Mouse (Mus musculus): ENCODE measurements around the gene Gimap4. TPM values are rescaled to one million over a fixed set of nuclear protein-coding genes. Genes with fewer than 3 reads are reported as not detected.

Gimap4 gene
- polyA plus RNA-seq (2016; fragmentation: Nextera tagmentation; extraction: Ambion mirVana): 7.0 and 9.0 TPM in 2 replicates

- no peaks in the 10 kb centered on the region for H3K36me3 ChIP-seq
- no peak within 1 kb of the TSS for H3K9ac ChIP-seq
- 71% methylated on average over 5 of the region's 5 CpGs for WGBS
- no peak within 1 kb of the TSS for H3K4me3 ChIP-seq
- H3K4me2 ChIP-seq (replicated peaks): no peak within 1 kb of the TSS
- H3K27ac ChIP-seq: no peak within 1 kb of the TSS
- no peaks in the 10 kb centered on the region for H3K4me1 ChIP-seq
- H3K27me3 ChIP-seq: no peaks in the 10 kb centered on the region
- H3K9me3 ChIP-seq: no peaks in the 10 kb centered on the region
- no peak for ATAC-seq (ENCODE audit: insufficient number of reproducible peaks, insufficient read depth, low FRiP score, low TSS enrichment)
Observed at GRCm38 (mm10) chr6:48684319-48684718, at the start of gene Gimap4. TSS of gene Gimap4 (plus strand) at chr6:48684549.

- ATAC-seq (ENCODE audit: insufficient number of reproducible peaks, insufficient read depth, low FRiP score, low TSS enrichment): no peak
- 84% methylated on average over 2 of the region's 2 CpGs for WGBS
- no peak overlapping the region for H3K27ac ChIP-seq
Observed at GRCm38 (mm10) chr6:48635105-48635504, 49.2 kb upstream of the Gimap4 start.

GRCm38 (mm10) chr6:48636515-48636914, 47.8 kb upstream of the Gimap4 start:
- no peaks in the 10 kb centered on the region for H3K36me3 ChIP-seq
- no peaks in the 10 kb centered on the region for H3K27me3 ChIP-seq
- no peaks in the 10 kb centered on the region for H3K9me3 ChIP-seq
- no peak overlapping the region for H3K4me2 ChIP-seq (replicated peaks)
- no peak for ATAC-seq (ENCODE audit: insufficient number of reproducible peaks, insufficient read depth, low FRiP score, low TSS enrichment)
- H3K4me3 ChIP-seq: no peak overlapping the region
- no peaks in the 10 kb centered on the region for H3K4me1 ChIP-seq
- no peak overlapping the region for H3K27ac ChIP-seq
- WGBS: 32% methylated on average over 6 of the region's 6 CpGs
- H3K9ac ChIP-seq: no peak overlapping the region

More at GRCm38 (mm10) chr6:48635105-48635504, 49.2 kb upstream of the Gimap4 start:
- Histone ChIP-seq H3K4me3 (no peak overlapping the region), H3K4me1 (no peaks in the 10 kb centered on the region), H3K27me3 (peaks cover 3% of the 10 kb centered on the region; the same call in 1 of the 2 replicates), H3K36me3 (no peaks in the 10 kb centered on the region), H3K9me3 (no peaks in the 10 kb centered on the region), H3K4me2 (replicated peaks) (no peak overlapping the region), H3K9ac (no peak overlapping the region)

- no peak overlapping the region for H3K27ac ChIP-seq
- no peaks in the 10 kb centered on the region for H3K27me3 ChIP-seq
- no peaks in the 10 kb centered on the region for H3K36me3 ChIP-seq
- H3K4me2 ChIP-seq (replicated peaks): no peak overlapping the region
- no peaks in the 10 kb centered on the region for H3K9me3 ChIP-seq
- H3K9ac ChIP-seq: no peak overlapping the region
- no peaks in the 10 kb centered on the region for H3K4me1 ChIP-seq
- no peak for ATAC-seq (ENCODE audit: insufficient number of reproducible peaks, insufficient read depth, low FRiP score, low TSS enrichment)
- WGBS: 60% methylated on average over 6 of the region's 6 CpGs
- H3K4me3 ChIP-seq: no peak overlapping the region
Observed at GRCm38 (mm10) chr6:48637811-48638500, 46.4 kb upstream of the Gimap4 start.

DNA sequence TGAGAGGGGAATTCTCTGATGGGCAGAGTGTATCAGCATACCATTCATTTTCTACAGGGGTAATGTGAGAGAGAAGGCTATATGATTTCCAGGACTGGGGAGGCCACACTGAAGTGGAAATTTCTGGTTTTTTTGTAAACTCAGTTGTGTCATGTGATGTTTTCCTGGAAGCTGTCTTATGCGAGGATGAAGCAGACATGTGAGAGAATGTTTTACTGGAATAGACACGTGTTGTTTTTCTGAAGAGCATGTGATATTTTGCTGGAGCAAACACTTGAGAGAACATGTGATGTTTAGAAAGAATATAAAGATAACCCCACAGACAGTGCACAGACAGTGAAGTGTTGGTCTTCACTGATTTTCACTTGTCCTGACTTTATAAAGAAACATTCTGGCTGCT, 45.8 kb upstream of the Gimap4 start:
- Histone ChIP-seq H3K4me2 (replicated peaks) (no peak overlapping the region), H3K27me3 (no peaks in the 10 kb centered on the region), H3K36me3 (no peaks in the 10 kb centered on the region), H3K4me3 (no peak overlapping the region), H3K4me1 (no peaks in the 10 kb centered on the region), H3K9me3 (no peaks in the 10 kb centered on the region), H3K27ac (no peak overlapping the region), H3K9ac (no peak overlapping the region)
- ATAC-seq (ENCODE audit: insufficient number of reproducible peaks, insufficient read depth, low FRiP score, low TSS enrichment): no peak
- 72% methylated on average over 2 of the region's 2 CpGs for WGBS

GRCm38 (mm10) chr6:48641391-48641790, 43.0 kb upstream of the Gimap4 start:
- Histone ChIP-seq H3K4me3 (no peak overlapping the region), H3K4me1 (no peaks in the 10 kb centered on the region), H3K9me3 (no peaks in the 10 kb centered on the region), H3K9ac (no peak overlapping the region), H3K27me3 (no peaks in the 10 kb centered on the region), H3K4me2 (replicated peaks) (no peak overlapping the region), H3K36me3 (no peaks in the 10 kb centered on the region), H3K27ac (no peak overlapping the region)
- ATAC-seq (ENCODE audit: insufficient number of reproducible peaks, insufficient read depth, low FRiP score, low TSS enrichment): no peak
- 66% methylated on average over 6 of the region's 6 CpGs for WGBS

DNA sequence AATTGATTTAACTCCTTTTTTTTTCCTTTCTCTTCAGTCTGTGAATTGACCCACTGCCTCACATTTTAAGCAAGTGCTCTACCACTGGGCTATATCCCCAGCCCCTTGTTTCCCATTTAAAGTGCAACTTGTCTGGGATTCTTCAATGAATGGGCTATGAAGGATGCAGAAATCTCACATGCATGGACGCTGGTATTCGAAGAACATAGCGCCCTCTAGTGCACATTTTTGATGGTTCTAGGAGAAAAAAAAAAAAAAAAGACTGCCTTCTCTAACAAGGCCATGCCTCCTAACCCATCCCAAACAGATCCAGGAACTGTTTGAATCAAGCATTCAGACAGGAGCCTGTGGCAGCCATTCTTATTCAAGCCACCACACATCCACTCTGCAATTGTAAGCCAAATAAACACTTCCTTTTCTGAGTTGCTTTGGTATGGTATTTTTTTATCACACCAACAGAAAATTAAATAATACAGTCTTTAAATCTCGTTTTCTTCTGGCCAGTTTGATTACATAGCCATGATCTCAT, 41.5 kb upstream of the Gimap4 start:
- Histone ChIP-seq H3K36me3 (no peaks in the 10 kb centered on the region), H3K4me3 (no peak overlapping the region), H3K4me1 (no peaks in the 10 kb centered on the region), H3K27me3 (no peaks in the 10 kb centered on the region), H3K9ac (no peak overlapping the region), H3K4me2 (replicated peaks) (no peak overlapping the region), H3K27ac (no peak overlapping the region), H3K9me3 (no peaks in the 10 kb centered on the region)
- 22% methylated on average over 4 of the region's 4 CpGs for WGBS
- ATAC-seq (ENCODE audit: insufficient number of reproducible peaks, insufficient read depth, low FRiP score, low TSS enrichment): no peak

DNA sequence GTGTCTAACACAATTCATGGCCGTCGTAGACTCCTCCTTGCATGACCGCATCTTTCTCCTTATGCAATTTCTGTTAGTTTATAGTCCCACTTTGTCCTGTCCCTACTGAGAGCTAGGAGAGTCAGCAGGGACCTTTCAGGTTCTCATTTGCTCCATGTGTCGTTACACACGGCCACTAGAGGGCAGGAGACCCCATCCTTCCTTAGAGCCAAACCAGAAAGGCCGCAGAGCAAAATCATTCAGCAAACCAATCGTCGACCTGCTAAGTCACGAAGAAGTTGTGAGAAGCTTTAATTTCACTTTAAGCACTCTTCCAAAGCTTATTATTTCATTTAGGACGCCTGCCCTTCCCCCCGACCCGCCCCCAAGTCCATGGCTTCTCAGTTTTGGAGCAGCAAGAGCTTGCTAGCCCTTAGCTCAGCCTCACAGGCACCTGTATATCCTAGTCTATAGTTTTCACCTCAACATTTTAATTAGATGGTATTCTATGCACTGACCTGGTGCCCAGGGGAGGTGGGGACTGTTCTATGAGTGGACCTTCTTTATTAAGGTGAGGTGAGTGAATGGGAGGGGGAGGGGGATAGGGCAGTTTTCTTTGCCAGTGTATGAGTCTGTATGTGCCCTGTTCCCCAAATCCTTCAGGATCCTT, 38.6 kb upstream of the Gimap4 start:
- Histone ChIP-seq H3K9ac (no peak overlapping the region), H3K36me3 (no peaks in the 10 kb centered on the region), H3K9me3 (no peaks in the 10 kb centered on the region), H3K4me2 (replicated peaks) (no peak overlapping the region), H3K4me1 (no peaks in the 10 kb centered on the region), H3K27me3 (no peaks in the 10 kb centered on the region), H3K27ac (no peak overlapping the region), H3K4me3 (no peak overlapping the region)
- WGBS: 13% methylated on average over 12 of the region's 12 CpGs
- no peak for ATAC-seq (ENCODE audit: insufficient number of reproducible peaks, insufficient read depth, low FRiP score, low TSS enrichment)

DNA sequence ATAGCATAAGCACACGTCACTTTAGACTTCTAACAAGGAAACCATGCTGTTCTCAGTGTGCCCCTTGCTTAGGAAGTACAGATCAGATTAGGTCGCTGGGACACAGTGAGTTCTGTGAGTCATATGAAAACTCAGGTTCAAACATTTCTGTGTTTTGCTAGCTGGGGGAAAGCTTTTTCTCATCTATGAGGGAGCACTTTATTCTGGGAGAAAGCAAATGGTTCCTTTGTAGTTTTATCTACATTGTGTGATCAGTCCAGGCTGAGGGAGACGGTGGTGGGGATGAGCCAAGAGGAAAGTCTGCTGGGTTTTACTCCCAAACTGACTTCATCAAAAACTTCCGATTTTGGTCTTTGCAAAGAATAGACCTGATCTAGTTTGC, 38.0 kb upstream of the Gimap4 start:
- H3K27ac ChIP-seq: no peak overlapping the region
- H3K4me2 ChIP-seq (replicated peaks): no peak overlapping the region
- no peak overlapping the region for H3K4me3 ChIP-seq
- H3K36me3 ChIP-seq: no peaks in the 10 kb centered on the region
- ATAC-seq (ENCODE audit: insufficient number of reproducible peaks, insufficient read depth, low FRiP score, low TSS enrichment): no peak
- H3K4me1 ChIP-seq: no peaks in the 10 kb centered on the region
- H3K9me3 ChIP-seq: no peaks in the 10 kb centered on the region
- 84% methylated on average over 4 of the region's 4 CpGs for WGBS
- no peak overlapping the region for H3K9ac ChIP-seq
- no peaks in the 10 kb centered on the region for H3K27me3 ChIP-seq

DNA sequence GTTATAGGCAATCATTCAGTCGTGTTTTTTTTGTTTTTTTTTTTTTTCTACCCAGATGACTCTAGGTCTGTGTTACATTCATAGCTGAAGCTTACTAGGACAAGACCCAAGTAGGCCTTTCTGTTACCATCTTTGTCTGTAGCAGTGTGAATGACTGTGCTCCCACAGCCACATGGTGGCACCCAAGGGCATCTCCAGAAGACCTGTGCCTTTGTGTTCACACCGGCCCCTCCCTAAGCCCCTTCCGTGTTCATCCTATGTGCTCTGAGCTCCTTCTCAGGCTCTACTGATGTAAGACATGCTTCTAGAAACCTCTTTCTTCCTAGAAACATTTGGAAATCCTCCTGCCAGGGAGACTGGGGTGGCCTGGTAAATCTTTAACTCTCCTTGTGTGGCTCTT, 37.4 kb upstream of the Gimap4 start, which contains the start of gene Gimap8:
TSS of gene Gimap8 (plus strand) at position 240 of the 400 bp plus-strand sequence.
- H3K27me3 ChIP-seq: no peaks in the 10 kb centered on the region
- no peak for ATAC-seq (ENCODE audit: insufficient number of reproducible peaks, insufficient read depth, low FRiP score, low TSS enrichment)
- no peaks in the 10 kb centered on the region for H3K9me3 ChIP-seq
- H3K4me1 ChIP-seq: no peaks in the 10 kb centered on the region
- no peaks in the 10 kb centered on the region for H3K36me3 ChIP-seq
- no peak within 1 kb of the TSS for H3K9ac ChIP-seq
- H3K27ac ChIP-seq: no peak within 1 kb of the TSS
- H3K4me2 ChIP-seq (replicated peaks): no peak within 1 kb of the TSS
- H3K4me3 ChIP-seq: no peak within 1 kb of the TSS
- WGBS: 44% methylated on average over 3 of the region's 3 CpGs

DNA sequence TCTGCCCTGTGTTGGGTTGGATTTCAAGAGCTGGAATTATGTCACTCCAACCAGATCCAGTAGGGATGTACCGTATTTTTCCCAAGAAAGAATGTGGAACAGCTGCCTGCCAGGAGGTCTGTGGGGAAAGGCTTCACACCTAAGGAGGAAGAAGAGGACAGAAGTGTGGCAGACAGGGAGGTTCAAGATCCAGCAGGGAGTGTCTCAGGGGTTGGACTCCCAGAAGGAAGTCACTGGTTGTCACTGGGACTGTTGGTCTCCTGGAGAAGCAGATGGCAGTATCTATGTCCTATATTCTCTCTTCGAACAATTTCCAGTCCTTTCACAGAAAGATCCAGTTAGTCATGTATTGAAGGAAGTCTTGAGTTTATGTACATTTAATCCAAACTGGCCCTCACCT, 36.7 kb upstream of the Gimap4 start:
- no peak for ATAC-seq (ENCODE audit: insufficient number of reproducible peaks, insufficient read depth, low FRiP score, low TSS enrichment)
- no peaks in the 10 kb centered on the region for H3K9me3 ChIP-seq

GRCm38 (mm10) chr6:48648779-48649178, 35.6 kb upstream of the Gimap4 start:
- no peaks in the 10 kb centered on the region for H3K9me3 ChIP-seq
- H3K27ac ChIP-seq: no peak overlapping the region
- no peaks in the 10 kb centered on the region for H3K27me3 ChIP-seq
- 87% methylated on average over 4 of the region's 4 CpGs for WGBS
- H3K4me3 ChIP-seq: no peak overlapping the region
- H3K9ac ChIP-seq: no peak overlapping the region
- no peaks in the 10 kb centered on the region for H3K36me3 ChIP-seq
- H3K4me2 ChIP-seq (replicated peaks): no peak overlapping the region
- no peak for ATAC-seq (ENCODE audit: insufficient number of reproducible peaks, insufficient read depth, low FRiP score, low TSS enrichment)
- H3K4me1 ChIP-seq: no peaks in the 10 kb centered on the region

More for the DNA sequence above, 36.7 kb upstream of the Gimap4 start:
- Histone ChIP-seq H3K27me3 (no peaks in the 10 kb centered on the region), H3K27ac (no peak overlapping the region), H3K4me2 (replicated peaks) (no peak overlapping the region), H3K9ac (no peak overlapping the region), H3K36me3 (no peaks in the 10 kb centered on the region), H3K4me1 (no peaks in the 10 kb centered on the region), H3K4me3 (no peak overlapping the region)
- 80% methylated on average over 2 of the region's 2 CpGs for WGBS
